Mouse (Mus musculus): ENCODE data around the gene Rps11.

GRCm38 (mm10) chr7:45135370-45135769 is 11.1 kb upstream of the Rps11 start:
- TF ChIP-seq CTCF (conservative IDR thresholded peaks at IDR 0.05; ENCODE audit: insufficient read depth, insufficient read length, low read depth, low read length) (no peak), POLR2A (IDR thresholded peaks at IDR 0.05; ENCODE audit: low read depth, low read length) (no peak)

Measured in kidney, adult 2 months (tissue).